Mouse (Mus musculus) layer of hippocampus, adult 8-10 months (tissue): Measurements from ENCODE around the gene Fthl17e. TPM values are rescaled to one million over a fixed set of nuclear protein-coding genes. Genes with fewer than 3 reads are reported as not detected.
"Not testable (repeated sequence)": the region's sequence is repeated elsewhere in the genome, so short reads cannot be mapped to it uniquely, and the experiment has no call there.

Experiments
- DNase-seq, 2 experiments: peaks; one replicate each; pipeline ENCODE4 v3.0.0; 2022; ENCODE audit warnings: low spot score in 2 of 2
- total RNA-seq, 4 experiments: library from RNA; stranded (reverse); gene quantifications; 2 replicates each; pipeline ENCODE4 v1.2.4; 2022

Fthl17e gene
- not detected for total RNA-seq

GRCm38 (mm10) chrX:9033193-9033592 lies at the start of gene Fthl17e:
TSS of gene Fthl17e (plus strand) at chrX:9033493.
- not testable (repeated sequence) for DNase-seq

- not testable (repeated sequence) for DNase-seq
Measured at GRCm38 (mm10) chrX:8986655-8987054, 46.6 kb upstream of the Fthl17e start, which contains the start of gene Fthl17d. TSS of gene Fthl17d (minus strand) at chrX:8986755.

- DNase-seq, result no peak
Measured at GRCm38 (mm10) chrX:9016079-9016478, 17.2 kb upstream of the Fthl17e start.

- DNase-seq, result no peak
Measured at GRCm38 (mm10) chrX:9019481-9019880, 13.8 kb upstream of the Fthl17e start.

GRCm38 (mm10) chrX:9041611-9042010 lies 8.3 kb downstream of the Fthl17e start:
- DNase-seq, result peak in 1 of 2 experiments; percentile 10

- DNase-seq, result peak; percentile 75 to 78
Measured at GRCm38 (mm10) chrX:9060952-9061351, 27.7 kb downstream of the Fthl17e start.

GRCm38 (mm10) chrX:9062101-9062500 lies 28.8 kb downstream of the Fthl17e start:
- DNase-seq, result no peak

- not testable (repeated sequence) for DNase-seq
Measured at GRCm38 (mm10) chrX:9062715-9063114, 29.4 kb downstream of the Fthl17e start, which contains the start of gene Fthl17f. TSS of gene Fthl17f (plus strand) at chrX:9063015.

- DNase-seq, result peak; percentile 12 to 87
Measured at GRCm38 (mm10) chrX:9077699-9078098, 44.4 kb downstream of the Fthl17e start.

Other genes with a start within 250 kb of the Fthl17e start
- gene Ssxb5, start 229.8 kb upstream of the Fthl17e start, total RNA-seq, result not detected
- gene Gm6592, start 189.5 kb upstream of the Fthl17e start, total RNA-seq, result not detected
- gene Gm5751, start 159.2 kb upstream of the Fthl17e start, total RNA-seq, result not detected
- 10 to 100 TPM; 32.7 to 36.7 (median 33.4) TPM for gene B630019K06Rik, start 141.1 kb upstream of the Fthl17e start, total RNA-seq
- gene Fthl17b, start 70.5 kb upstream of the Fthl17e start, total RNA-seq, result not detected
- gene Fthl17c, start 56.9 kb upstream of the Fthl17e start, total RNA-seq, result not detected
- not detected for gene Fthl17d, start 46.7 kb upstream of the Fthl17e start, total RNA-seq
- not detected for gene Fthl17f, start 29.5 kb downstream of the Fthl17e start, total RNA-seq
- gene 4930402K13Rik, start 71.1 kb downstream of the Fthl17e start, total RNA-seq, result not detected
- gene Lancl3, start 166.4 kb downstream of the Fthl17e start, total RNA-seq, result 1 to 10 TPM; 5.0 to 6.1 (median 5.9) TPM
- not detected for gene Gm14862, start 223.4 kb downstream of the Fthl17e start, total RNA-seq
- gene Xk, start 239.3 kb downstream of the Fthl17e start, total RNA-seq, result 10 to 100 TPM; 12.5 to 19.7 (median 14.9) TPM